Mouse (Mus musculus): ENCODE measurements at regions not wholly inside any gene's neighbourhood (a gene's known extent, or its start where the extent isn't known, plus 50 kb on each side); places are given as distances from the start of the nearest gene placed in this dataset.

DNA sequence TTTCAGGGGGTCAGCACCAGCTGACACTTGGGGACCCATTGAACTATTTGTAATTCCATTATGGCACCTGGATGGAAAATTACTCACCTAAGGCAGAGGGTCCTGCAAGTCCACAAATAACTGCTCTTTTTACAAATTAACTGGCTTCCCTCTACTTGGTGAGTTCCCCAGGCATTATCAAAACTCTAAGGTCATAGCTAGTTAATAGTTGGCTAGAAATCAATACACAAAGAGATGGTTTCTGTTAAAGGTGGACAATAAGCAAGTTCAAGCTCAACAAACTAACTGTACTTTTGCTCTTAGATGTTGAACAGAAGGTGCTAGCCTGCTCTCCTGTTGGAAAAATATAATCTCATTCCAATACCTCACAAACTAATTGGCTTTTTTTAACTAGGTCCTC, 138.7 kb upstream of the Lpp start:
- TF ChIP-seq CTCF (IDR thresholded peaks at IDR 0.05; ENCODE audit: low read depth) (no peak), EP300 (IDR thresholded peaks at IDR 0.05; ENCODE audit: low read depth) (no peak)

Data from heart, postnatal 0 days (tissue).